Mouse (Mus musculus) embryonic fibroblast, embryonic 13.5 days (primary cell): ENCODE results near the gene Mfap3l.

ENCODE experiments used
- CTCF ChIP-seq: IDR thresholded peaks from 2 replicates; pipeline ENCODE4 v1.5.1; 2011; ENCODE audit warnings: mild to moderate bottlenecking, control low read depth, low read length, moderate library complexity, borderline replicate concordance; ENCODE audit not compliant: insufficient read depth
- POLR2A ChIP-seq: IDR thresholded peaks from 2 replicates; pipeline ENCODE4 v1.6.1; 2011; ENCODE audit warnings: low read depth, mild to moderate bottlenecking, control low read depth, low read length, moderate library complexity

GRCm38 (mm10) chr8:60624722-60625121, 7.9 kb upstream of the Mfap3l start:
- TF ChIP-seq CTCF, result no peak
- TF ChIP-seq POLR2A, result no peak
